Mouse (Mus musculus) MEL (cell line): ENCODE measurements around the gene Tkfc. TPM values are rescaled to one million over a fixed set of nuclear protein-coding genes. Genes with fewer than 3 reads are reported as not detected.

ENCODE experiments used
- DNase-seq: peaks from one replicate; pipeline ENCODE4 v3.0.0; 2011; ENCODE audit warnings: low read depth, low spot score
- H3K27ac ChIP-seq: 2 replicates; pipeline ENCODE4 v1.5.1; 2012; ENCODE audit warnings: low read depth, mild to moderate bottlenecking, control low read depth, low read length, moderate library complexity; ENCODE audit not compliant: control insufficient read depth
- H3K27me3 ChIP-seq, 2 experiments: fragments of 150-350 bp in 1 of 2; sonication (generic) in 1 of 2; 2 replicates each; pipeline ENCODE4 v1.6.1; 2012; ENCODE audit warnings: low read length in 2 of 2, mild to moderate bottlenecking in 2 of 2, improper control_type of control experiment in 1 of 2, moderate library complexity in 1 of 2; ENCODE audit not compliant: insufficient read depth in 2 of 2, control insufficient read depth in 1 of 2
- H3K36me3 ChIP-seq, 2 experiments: 2 replicates each; pipeline ENCODE4 v1.6.1; 2012 to 2014; ENCODE audit warnings: low read length in 2 of 2, improper control_type of control experiment in 1 of 2, inconsistent platforms in 1 of 2, mild to moderate bottlenecking in 1 of 2; ENCODE audit not compliant: insufficient read depth in 2 of 2, control insufficient read depth in 1 of 2
- H3K4me1 ChIP-seq, 2 experiments: fragments of 150-350 bp in 1 of 2; sonication (generic) in 1 of 2; 2 replicates each; pipeline ENCODE4 v1.6.1; 2012; ENCODE audit warnings: low read length in 2 of 2, improper control_type of control experiment in 1 of 2, mild to moderate bottlenecking in 1 of 2; ENCODE audit not compliant: insufficient read depth in 2 of 2, control insufficient read depth in 1 of 2
- H3K4me3 ChIP-seq, 2 experiments: fragments of 150-350 bp in 1 of 2; sonication (generic) in 1 of 2; 2 replicates each; pipeline ENCODE4 v1.5.1; 2012; ENCODE audit warnings: low read depth in 2 of 2, low read length in 2 of 2, mild to moderate bottlenecking in 2 of 2, moderate library complexity in 2 of 2, control low read depth in 1 of 2, improper control_type of control experiment in 1 of 2; ENCODE audit not compliant: control insufficient read depth in 1 of 2, insufficient read depth in 1 of 2
- H3K79me2 ChIP-seq: 2 replicates; pipeline ENCODE4 v1.6.1; 2012; ENCODE audit warnings: mild to moderate bottlenecking, low read length, moderate library complexity; ENCODE audit not compliant: control insufficient read depth, poor library complexity, insufficient read depth
- H3K9ac ChIP-seq: 2 replicates; pipeline ENCODE4 v1.6.1; 2012; ENCODE audit warnings: low read depth, mild to moderate bottlenecking, control low read depth, low read length, moderate library complexity; ENCODE audit not compliant: control insufficient read depth, poor library complexity, severe bottlenecking
- H3K9me3 ChIP-seq: fragments of 150-350 bp; sonication (generic); replicated peaks from 2 replicates; pipeline ENCODE4 v1.6.1; 2012; ENCODE audit warnings: mild to moderate bottlenecking, low read length, improper control_type of control experiment, moderate library complexity; ENCODE audit not compliant: insufficient read depth
- CTCF ChIP-seq, 3 experiments: IDR thresholded peaks in 2 of 3; conservative IDR thresholded peaks in 1 of 3; 2 replicates each; pipeline ENCODE4 v1.5.1; 2011 to 2012; ENCODE audit warnings: low read length in 3 of 3, low read depth in 2 of 3, mild to moderate bottlenecking in 2 of 3, improper control_type of control experiment in 1 of 3, inconsistent platforms in 1 of 3, mixed read lengths in 1 of 3, moderate library complexity in 1 of 3; ENCODE audit not compliant: control insufficient read depth in 1 of 3, insufficient read depth in 1 of 3, poor library complexity in 1 of 3, severe bottlenecking in 1 of 3
- ELF1 ChIP-seq: IDR thresholded peaks from 2 replicates; pipeline ENCODE4 v1.6.1; 2014; ENCODE audit warnings: low read depth, mild to moderate bottlenecking, inconsistent platforms, low read length, improper control_type of control experiment, moderate library complexity
- ETS1 ChIP-seq: IDR thresholded peaks from 2 replicates; pipeline ENCODE4 v1.6.1; 2012; ENCODE audit warnings: low read depth, mild to moderate bottlenecking, inconsistent platforms, low read length, improper control_type of control experiment, moderate library complexity
- GATA1 ChIP-seq: IDR thresholded peaks from 2 replicates; pipeline ENCODE4 v1.6.1; 2011; ENCODE audit warnings: low read depth, low read length, improper control_type of control experiment
- HCFC1 ChIP-seq: IDR thresholded peaks from 2 replicates; pipeline ENCODE4 v1.6.1; 2012; ENCODE audit warnings: low read depth, mild to moderate bottlenecking, inconsistent platforms, low read length, improper control_type of control experiment, moderate library complexity
- MAX ChIP-seq: IDR thresholded peaks from 2 replicates; pipeline ENCODE4 v1.6.1; 2011; ENCODE audit warnings: low read length, improper control_type of control experiment
- MEF2A ChIP-seq: IDR thresholded peaks from 2 replicates; pipeline ENCODE4 v1.6.1; 2014; ENCODE audit warnings: low read depth, mild to moderate bottlenecking, inconsistent platforms, low read length, improper control_type of control experiment; ENCODE audit not compliant: poor library complexity, insufficient replicate concordance, severe bottlenecking; ENCODE audit errors: extremely low read depth
- MXI1 ChIP-seq: IDR thresholded peaks from 2 replicates; pipeline ENCODE4 v1.6.1; 2011; ENCODE audit warnings: mild to moderate bottlenecking, low read depth, low read length, improper control_type of control experiment
- NELFE ChIP-seq: IDR thresholded peaks from 2 replicates; pipeline ENCODE4 v1.6.1; 2011; ENCODE audit warnings: low read depth, low read length, improper control_type of control experiment
- NRF1 ChIP-seq: IDR thresholded peaks from 2 replicates; pipeline ENCODE4 v1.6.1; 2014; ENCODE audit warnings: low read depth, mild to moderate bottlenecking, inconsistent platforms, low read length, improper control_type of control experiment, moderate library complexity; ENCODE audit not compliant: poor library complexity, insufficient read depth, severe bottlenecking
- POLR2A ChIP-seq, 2 experiments: IDR thresholded peaks; 2 replicates each; pipeline ENCODE4 v1.6.1; 2011 to 2012; ENCODE audit warnings: low read length in 2 of 2, mild to moderate bottlenecking in 2 of 2, control low read depth in 1 of 2, improper control_type of control experiment in 1 of 2, low read depth in 1 of 2, moderate library complexity in 1 of 2; ENCODE audit not compliant: control insufficient read depth in 1 of 2, insufficient read depth in 1 of 2, poor library complexity in 1 of 2
- POLR2AphosphoS2 ChIP-seq: IDR thresholded peaks from 2 replicates; pipeline ENCODE4 v1.6.1; 2011; ENCODE audit warnings: low read length, improper control_type of control experiment
- RAD21 ChIP-seq: IDR thresholded peaks from 2 replicates; pipeline ENCODE4 v1.6.1; 2011; ENCODE audit warnings: mild to moderate bottlenecking, low read depth, low read length, improper control_type of control experiment
- SIN3A ChIP-seq: IDR thresholded peaks from 2 replicates; pipeline ENCODE4 v1.6.1; 2012; ENCODE audit warnings: low read length, improper control_type of control experiment, inconsistent platforms
- SMC3 ChIP-seq: IDR thresholded peaks from 2 replicates; pipeline ENCODE4 v1.6.1; 2011; ENCODE audit warnings: low read depth, low read length, improper control_type of control experiment
- TAL1 ChIP-seq: IDR thresholded peaks from 2 replicates; pipeline ENCODE4 v1.6.1; 2012; ENCODE audit warnings: mild to moderate bottlenecking, inconsistent platforms, low read length, moderate library complexity, mixed read lengths
- TBP ChIP-seq: IDR thresholded peaks from 2 replicates; pipeline ENCODE4 v1.8.0; 2011; ENCODE audit warnings: low read depth, low read length, improper control_type of control experiment
- TCF12 ChIP-seq: IDR thresholded peaks from 2 replicates; pipeline ENCODE4 v1.6.1; 2014; ENCODE audit warnings: low read depth, mild to moderate bottlenecking, inconsistent platforms, low read length, improper control_type of control experiment, moderate library complexity
- UBTF ChIP-seq: IDR thresholded peaks from 2 replicates; pipeline ENCODE4 v1.6.1; 2012; ENCODE audit warnings: low read depth, mild to moderate bottlenecking, inconsistent platforms, low read length, improper control_type of control experiment, moderate library complexity, borderline replicate concordance; ENCODE audit not compliant: insufficient read depth
- USF1 ChIP-seq: IDR thresholded peaks from 2 replicates; pipeline ENCODE4 v1.6.1; 2014; ENCODE audit warnings: low read depth, mild to moderate bottlenecking, inconsistent platforms, low read length, improper control_type of control experiment, moderate library complexity
- USF2 ChIP-seq, 2 experiments: IDR thresholded peaks; 2 replicates each; pipeline ENCODE4 v1.6.1; 2011 to 2012; ENCODE audit warnings: improper control_type of control experiment in 2 of 2, low read length in 2 of 2, borderline replicate concordance in 1 of 2, inconsistent platforms in 1 of 2, low read depth in 1 of 2, mild to moderate bottlenecking in 1 of 2; ENCODE audit not compliant: insufficient read depth in 1 of 2
- ZKSCAN1 ChIP-seq: IDR thresholded peaks from 2 replicates; pipeline ENCODE4 v1.6.1; 2012; ENCODE audit warnings: low read depth, mild to moderate bottlenecking, inconsistent platforms, low read length, improper control_type of control experiment, moderate library complexity
- polyA plus RNA-seq, 2 experiments: library from polyadenylated mRNA; stranded (reverse) in 1 of 2; unstranded in 1 of 2; fragments of >175 nt in 1 of 2; fragments of >200 nt in 1 of 2; gene quantifications; 2 replicates each; pipeline versions ENCODE4 v1.2.1 to v1.2.4; 2012; ENCODE audit warnings: low replicate concordance in 2 of 2, low read depth in 1 of 2; ENCODE audit not compliant: insufficient read length in 2 of 2, insufficient read depth in 1 of 2, missing spikeins in 1 of 2
- total RNA-seq: library from RNA; depleted of rRNA; stranded (reverse); fragments of 300-350 nt; gene quantifications from 2 replicates; pipeline ENCODE4 v1.2.3, GENCODE M21; 2012

Tkfc gene
- total and polyA plus RNA-seq, 3 experiments = 3.6 to 12.8 TPM; not detected in 1

DNA sequence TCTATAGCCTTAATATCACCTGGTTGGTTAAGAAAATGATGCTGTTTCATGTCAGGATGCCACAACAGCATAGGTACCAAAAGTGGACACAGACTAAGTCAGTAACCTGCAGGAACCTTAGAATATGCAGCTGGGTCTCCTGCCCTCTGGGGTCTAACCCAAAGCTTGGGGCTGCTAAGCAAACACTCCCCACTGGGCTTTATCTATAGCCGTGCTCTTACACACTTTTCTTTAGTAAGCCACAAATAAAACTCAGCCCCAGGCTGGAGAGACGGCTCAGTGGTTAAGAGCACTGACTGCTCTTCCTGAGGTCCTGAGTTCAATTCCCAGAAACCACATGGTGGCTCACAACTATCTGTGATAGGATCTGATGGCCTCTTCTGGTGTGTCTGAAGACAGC is 48.5 kb downstream of the Tkfc start:
- Histone ChIP-seq H3K9me3 (no peaks in the 10 kb centered on the region), H3K27me3 (no peaks in the 10 kb centered on the region), H3K36me3 (peaks cover 0 to 14% of the 10 kb centered on the region in 2 experiments; a peak in 2 of 4 replicates), H3K79me2 (peaks cover 2% of the 10 kb centered on the region; the same call in 1 of the 2 replicates), H3K27ac (no peak overlapping the region), H3K9ac (no peak overlapping the region), H3K4me1 (peaks cover 0 to 15% of the 10 kb centered on the region in 2 experiments; a peak in 2 of 4 replicates), H3K4me3 (no peak overlapping the region)
- peak; percentile 23 for DNase-seq
- TF ChIP-seq ETS1 = no peak
- 0 out of 2 replicates have a peak, but pooled peaks have one; percentile 30 for TF ChIP-seq TBP

DNA sequence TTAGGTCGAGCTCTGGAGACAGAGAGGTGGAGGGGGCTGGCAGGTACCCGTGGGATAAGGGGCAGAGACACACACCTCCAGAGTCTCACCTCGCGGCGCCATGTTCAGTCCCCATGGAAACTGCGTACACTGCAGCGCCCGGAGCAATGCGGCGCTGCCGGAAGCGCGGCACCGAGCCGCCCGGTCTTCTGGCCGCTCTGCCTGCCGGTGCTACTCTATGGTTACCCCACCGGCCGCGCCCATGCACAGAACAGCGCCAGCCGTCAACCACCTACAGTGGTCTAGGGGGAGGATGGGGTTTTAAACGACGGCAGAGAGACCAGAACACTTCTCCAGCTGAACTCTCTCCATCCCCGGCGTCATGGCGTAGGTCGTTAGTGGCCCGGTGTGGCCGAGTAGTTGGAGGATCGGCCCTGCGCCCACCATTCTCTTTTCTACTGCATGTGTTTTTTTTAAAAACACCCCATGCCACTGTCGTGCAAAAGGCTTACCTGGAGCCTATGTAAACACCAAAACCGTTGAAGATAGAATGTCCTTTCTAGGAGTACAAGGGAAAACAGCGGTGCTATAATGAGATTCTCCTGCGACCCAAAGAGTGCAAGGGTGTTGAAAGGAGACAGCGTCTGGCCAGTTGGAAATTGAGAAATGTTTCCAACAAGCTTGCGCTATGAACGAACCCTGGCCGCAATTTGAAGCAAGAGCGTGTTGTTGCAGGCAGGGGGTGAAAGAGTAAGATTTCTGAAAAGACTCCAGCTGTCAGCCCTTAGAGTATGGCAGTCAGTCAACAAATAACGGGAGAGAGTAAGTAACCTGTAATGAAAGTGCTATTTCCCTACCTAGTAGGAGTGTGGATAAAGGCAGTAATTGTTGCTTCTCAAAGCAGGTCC is 49.6 kb downstream of the Tkfc start, which contains the start of gene Tmem216:
TSS of gene Tmem216 (minus strand) at position 615 of the 887 bp plus-strand sequence.
- H3K4me3 ChIP-seq = peak within 1 kb of the TSS; percentile 63 to 79
- H3K36me3 ChIP-seq = peaks cover 0 to 8% of the 10 kb centered on the region in 2 experiments; a peak in 1 of 4 replicates
- H3K9ac ChIP-seq = peak within 1 kb of the TSS; percentile 83
- H3K27me3 ChIP-seq = no peaks in the 10 kb centered on the region
- peak; percentile 72 for TF ChIP-seq NELFE
- no peak for TF ChIP-seq USF2 (IDR thresholded peaks at IDR 0.05; ENCODE audit: borderline replicate concordance in 1 of 2, insufficient read depth in 1 of 2, low read depth in 1 of 2, low read length in 2 of 2)
- TF ChIP-seq TBP = peak; percentile 90
- TF ChIP-seq GATA1 = no peak
- no peak for TF ChIP-seq MEF2A
- TF ChIP-seq UBTF = 0 out of 2 replicates have a peak, but pooled peaks have one; percentile 74
- no peak for TF ChIP-seq RAD21
- no peak for TF ChIP-seq SMC3
- peak; percentile 76; the same call in 1 of the 2 replicates for TF ChIP-seq MAX
- TF ChIP-seq ELF1 = peak; percentile 90
- TF ChIP-seq SIN3A = peak; percentile 99
- peak in 1 of 3 experiments; percentile 16; a peak in 2 of 6 replicates for TF ChIP-seq CTCF (IDR thresholded peaks at IDR 0.05 in 2 of 3, conservative IDR thresholded peaks at IDR 0.05 in 1 of 3; ENCODE audit: control insufficient read depth in 1 of 3, insufficient read depth in 1 of 3, low read depth in 2 of 3, low read length in 3 of 3, poor library complexity in 1 of 3, severe bottlenecking in 1 of 3)
- TF ChIP-seq USF1 = 0 out of 2 replicates have a peak, but pooled peaks have one; percentile 16
- peak; percentile 98 for TF ChIP-seq MXI1
- peak; percentile 84 to 85 for TF ChIP-seq POLR2A (IDR thresholded peaks at IDR 0.05; ENCODE audit: control insufficient read depth in 1 of 2, insufficient read depth in 1 of 2, low read depth in 1 of 2, low read length in 2 of 2, poor library complexity in 1 of 2)
- TF ChIP-seq TAL1 = no peak
- TF ChIP-seq NRF1 = 0 out of 2 replicates have a peak, but pooled peaks have one; percentile 22
- TF ChIP-seq POLR2AphosphoS2 = peak; percentile 35; the same call in 1 of the 2 replicates
- no peak for TF ChIP-seq ZKSCAN1
- TF ChIP-seq HCFC1 = peak; percentile 92
- TF ChIP-seq TCF12 = peak; percentile 78
- DNase-seq = peak; percentile 93
- no peaks in the 10 kb centered on the region for H3K9me3 ChIP-seq
- peaks cover 0 to 4% of the 10 kb centered on the region in 2 experiments; a peak in 1 of 4 replicates for H3K4me1 ChIP-seq
- peaks cover 2% of the 10 kb centered on the region; the same call in 1 of the 2 replicates for H3K79me2 ChIP-seq
- peak within 1 kb of the TSS; percentile 59 for H3K27ac ChIP-seq
